Mouse (Mus musculus) spleen, adult 2 months (tissue): ENCODE results near the gene Metap1d. TPM values are rescaled to one million over a fixed set of nuclear protein-coding genes. Genes with fewer than 3 reads are reported as not detected.

Experiments used
- DNase-seq, 2 experiments: peaks; one replicate each; pipeline versions ENCODE4 v3.0.0 to v3.0.0-alpha.2; 2012 to 2021; ENCODE audit warnings: low spot score in 2 of 2, low read depth in 1 of 2
- H3K27ac ChIP-seq: fragments of 200-500 bp; 2 replicates; pipeline ENCODE4 v1.5.1; 2012; ENCODE audit warnings: low read length, inconsistent platforms; ENCODE audit not compliant: insufficient read depth
- H3K27me3 ChIP-seq: fragments of 200-500 bp; 2 replicates; pipeline ENCODE4 v1.6.1; 2012; ENCODE audit warnings: mild to moderate bottlenecking, moderate library complexity, low read length, inconsistent platforms; ENCODE audit not compliant: control insufficient read depth, insufficient read depth
- H3K36me3 ChIP-seq: fragments of 200-500 bp; 2 replicates; pipeline ENCODE4 v1.6.1; 2012; ENCODE audit warnings: mild to moderate bottlenecking, low read length, inconsistent platforms; ENCODE audit not compliant: control insufficient read depth, insufficient read depth
- H3K4me1 ChIP-seq: fragments of 200-500 bp; 2 replicates; pipeline ENCODE4 v1.6.1; 2011; ENCODE audit warnings: inconsistent platforms; ENCODE audit not compliant: control insufficient read depth, insufficient read depth, insufficient read length
- H3K4me3 ChIP-seq: fragments of 200-500 bp; 2 replicates; pipeline ENCODE4 v1.5.1; 2011; ENCODE audit warnings: mild to moderate bottlenecking, inconsistent platforms; ENCODE audit not compliant: insufficient read depth, insufficient read length; ENCODE audit errors: extremely low read depth
- CTCF ChIP-seq: fragments of 200-500 bp; IDR thresholded peaks from 2 replicates; pipeline ENCODE4 v1.5.1; 2011; ENCODE audit warnings: mild to moderate bottlenecking, inconsistent platforms; ENCODE audit not compliant: insufficient read depth, insufficient read length, insufficient replicate concordance; ENCODE audit errors: extremely low read depth
- POLR2A ChIP-seq: fragments of 200-500 bp; IDR thresholded peaks from 2 replicates; pipeline ENCODE4 v1.6.1; 2011; ENCODE audit warnings: low read depth, low read length, inconsistent platforms
- WGBS: fragments of 180-500 bp; shearing (Covaris S2); methylation state at CpG from one replicate; pipeline ENCODE4 v1.1.7; 2018; 5-methylcytosine and 5-hydroxymethylcytosine counted together
- polyA plus RNA-seq: library from polyadenylated mRNA; depleted of rRNA; stranded (reverse); fragments of >200 nt; gene quantifications from 2 replicates; pipeline ENCODE4 v1.2.3, GENCODE M21; 2012

Metap1d gene
- polyA plus RNA-seq, 1 experiment, result 10.5 TPM

GRCm38 (mm10) chr2:71471094-71471493 is 18.0 kb downstream of the Metap1d start:
- no peaks in the 10 kb centered on the region for H3K36me3 ChIP-seq
- H3K4me1 ChIP-seq, result no peaks in the 10 kb centered on the region
- no peaks in the 10 kb centered on the region for H3K27me3 ChIP-seq
- 83% methylated on average over 6 of the region's 6 CpGs for WGBS
- TF ChIP-seq POLR2A (no peak), CTCF (no peak)
- H3K27ac ChIP-seq, result no peak overlapping the region
- no peak overlapping the region for H3K4me3 ChIP-seq
- DNase-seq, result no peak

GRCm38 (mm10) chr2:71473830-71474229 is 20.8 kb downstream of the Metap1d start:
- no peak for DNase-seq
- TF ChIP-seq CTCF, result no peak
- TF ChIP-seq POLR2A, result no peak
- Histone ChIP-seq H3K4me1 (no peaks in the 10 kb centered on the region), H3K36me3 (no peaks in the 10 kb centered on the region), H3K4me3 (no peak overlapping the region), H3K27ac (no peak overlapping the region), H3K27me3 (no peaks in the 10 kb centered on the region)
- 92% methylated on average over 7 of the region's 7 CpGs for WGBS

GRCm38 (mm10) chr2:71474345-71474744 is 21.3 kb downstream of the Metap1d start:
- no peaks in the 10 kb centered on the region for H3K36me3 ChIP-seq
- no peak overlapping the region for H3K27ac ChIP-seq
- WGBS, result 50% methylated on average over 7 of the region's 7 CpGs
- no peak overlapping the region for H3K4me3 ChIP-seq
- no peaks in the 10 kb centered on the region for H3K4me1 ChIP-seq
- TF ChIP-seq POLR2A (no peak), CTCF (no peak)
- no peaks in the 10 kb centered on the region for H3K27me3 ChIP-seq
- DNase-seq, result no peak

GRCm38 (mm10) chr2:71475311-71475710 is 22.2 kb downstream of the Metap1d start:
- Histone ChIP-seq H3K27ac (no peak overlapping the region), H3K4me1 (no peaks in the 10 kb centered on the region), H3K4me3 (no peak overlapping the region), H3K27me3 (no peaks in the 10 kb centered on the region), H3K36me3 (no peaks in the 10 kb centered on the region)
- DNase-seq, result no peak
- WGBS, result 95% methylated on average over 10 of the region's 10 CpGs
- no peak for TF ChIP-seq CTCF
- TF ChIP-seq POLR2A, result no peak

GRCm38 (mm10) chr2:71475760-71476159 is 22.7 kb downstream of the Metap1d start:
- TF ChIP-seq CTCF (no peak), POLR2A (no peak)
- Histone ChIP-seq H3K4me1 (no peaks in the 10 kb centered on the region), H3K4me3 (no peak overlapping the region), H3K27ac (no peak overlapping the region), H3K36me3 (no peaks in the 10 kb centered on the region), H3K27me3 (no peaks in the 10 kb centered on the region)
- WGBS, result 98% methylated on average over 4 of the region's 4 CpGs
- DNase-seq, result no peak

GRCm38 (mm10) chr2:71477787-71478186 is 24.7 kb downstream of the Metap1d start:
- TF ChIP-seq POLR2A (no peak), CTCF (no peak)
- H3K36me3 ChIP-seq, result no peaks in the 10 kb centered on the region
- no peaks in the 10 kb centered on the region for H3K4me1 ChIP-seq
- no peak overlapping the region for H3K27ac ChIP-seq
- no peaks in the 10 kb centered on the region for H3K27me3 ChIP-seq
- DNase-seq, result no peak
- no peak overlapping the region for H3K4me3 ChIP-seq

- DNase-seq, result no peak
- TF ChIP-seq CTCF, result no peak
- no peak for TF ChIP-seq POLR2A
- Histone ChIP-seq H3K27me3 (no peaks in the 10 kb centered on the region), H3K36me3 (no peaks in the 10 kb centered on the region), H3K4me3 (no peak overlapping the region), H3K4me1 (no peaks in the 10 kb centered on the region), H3K27ac (no peak overlapping the region)
- 92% methylated on average over 7 of the region's 7 CpGs for WGBS
Observed at GRCm38 (mm10) chr2:71479917-71480316, 26.8 kb downstream of the Metap1d start.
